Mouse (Mus musculus): Measurements from ENCODE around the gene Hoxa1.

GRCm38 (mm10) chr6:52165441-52166370, 7.6 kb upstream of the Hoxa1 start:
- TF ChIP-seq CTCF (IDR thresholded peaks at IDR 0.05; ENCODE audit: low read depth, low read length) (no peak), POLR2A (IDR thresholded peaks at IDR 0.05; ENCODE audit: extremely low read depth, insufficient read depth, low read length) (no peak)

Data from liver, adult 2 months (tissue).